Mouse (Mus musculus) left cerebral cortex, postnatal 36 days (tissue): ENCODE measurements around the gene Tox4. TPM values are rescaled to one million over a fixed set of nuclear protein-coding genes. Genes with fewer than 3 reads are reported as not detected.
"Not testable (repeated sequence)": the region's sequence is repeated elsewhere in the genome, so short reads cannot be mapped to it uniquely, and the experiment has no call there.

Source experiments
- DNase-seq, 2 experiments: peaks; one replicate each; pipeline ENCODE4 v3.0.0; 2021 to 2022; ENCODE audit warnings: low spot score in 2 of 2, mixed read lengths in 1 of 2
- intact Hi-C: fragments of 180-260 bp; cut with DNase I; formaldehyde crosslinking; loops from one replicate; pipeline ENCODE4 v1.15.1; 2025
- total RNA-seq, 2 experiments: library from RNA; stranded (reverse); gene quantifications; 2 replicates each; pipeline ENCODE4 v1.2.3; 2021

Gene Tox4
- 10 to 100 TPM; 58.6 to 68.3 TPM for total RNA-seq

DNA sequence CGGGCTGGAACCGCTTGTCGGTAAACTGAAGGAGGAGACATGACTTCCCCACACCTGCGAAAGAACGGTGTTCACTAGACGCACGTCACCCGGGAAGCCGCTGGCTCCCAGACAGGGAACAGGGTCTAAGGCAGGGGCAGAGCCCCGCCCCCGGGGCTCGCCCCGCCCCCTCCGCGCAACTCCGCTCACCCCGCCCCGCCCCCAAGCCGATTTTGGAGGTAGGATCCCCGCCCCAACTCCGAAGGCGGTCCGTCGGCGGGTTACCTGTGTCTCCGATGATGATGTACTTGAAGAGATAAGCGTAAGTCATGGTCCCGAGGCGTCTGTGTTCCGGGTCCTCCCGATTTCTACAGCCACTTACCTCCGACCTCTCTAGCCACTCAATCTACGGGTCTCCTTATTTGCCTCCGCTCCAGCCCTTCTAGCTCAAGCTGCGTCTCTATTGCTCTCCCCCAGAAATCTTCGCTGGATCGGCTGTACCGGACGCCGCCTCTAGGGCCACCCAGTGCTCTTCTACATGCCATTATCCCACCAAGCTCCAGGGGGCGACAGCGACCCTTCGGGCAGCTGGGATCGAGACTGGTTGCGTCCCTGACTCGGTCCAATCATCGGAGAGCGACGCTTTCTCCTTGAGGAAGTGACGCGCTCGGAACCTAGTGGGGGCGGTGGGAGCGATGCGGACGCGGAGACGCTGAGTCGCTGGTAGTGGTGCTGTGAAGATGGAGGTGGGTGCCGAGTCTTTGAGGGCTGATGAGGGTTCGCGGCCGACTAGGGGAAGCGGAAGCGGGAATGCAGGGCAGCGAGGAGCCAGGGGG, at the start of gene Tox4, which contains the start of gene Rab2b:
Gene Tox4, plus strand, starts transcription at position 215 of the 815 bp plus-strand sequence.
Gene Rab2b, minus strand, starts transcription at position 614 of the 815 bp plus-strand sequence.
- peak; percentile 99 to 100 for DNase-seq
- intact Hi-C loops = loop anchor here (1.0 to 2.0 kb wide), 3 partner anchors 22 to 37 kb away; partner anchors contain the start of genes Chd8 and Mettl3

DNA sequence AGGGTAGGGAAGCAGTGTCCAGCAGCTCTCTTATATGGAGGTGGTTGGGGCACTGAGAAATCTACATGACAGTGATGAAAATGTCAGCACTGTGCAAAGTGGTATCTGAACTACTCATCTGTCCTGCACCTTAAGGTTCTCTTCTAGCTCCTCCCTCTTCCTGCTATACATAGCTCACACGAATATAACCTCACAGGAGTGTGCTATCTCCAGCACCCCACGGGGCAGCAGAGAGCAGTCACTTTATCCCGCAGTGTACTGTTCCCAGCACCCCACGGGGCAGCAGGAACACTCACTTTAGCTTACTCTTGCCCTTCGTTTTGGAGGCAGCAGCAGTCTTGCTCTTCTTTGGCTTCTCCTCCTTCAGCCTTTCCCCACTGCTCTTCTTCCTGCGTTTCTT, 46.7 kb upstream of the Tox4 start:
- no peak for DNase-seq
- intact Hi-C loops = no loop called here

DNA sequence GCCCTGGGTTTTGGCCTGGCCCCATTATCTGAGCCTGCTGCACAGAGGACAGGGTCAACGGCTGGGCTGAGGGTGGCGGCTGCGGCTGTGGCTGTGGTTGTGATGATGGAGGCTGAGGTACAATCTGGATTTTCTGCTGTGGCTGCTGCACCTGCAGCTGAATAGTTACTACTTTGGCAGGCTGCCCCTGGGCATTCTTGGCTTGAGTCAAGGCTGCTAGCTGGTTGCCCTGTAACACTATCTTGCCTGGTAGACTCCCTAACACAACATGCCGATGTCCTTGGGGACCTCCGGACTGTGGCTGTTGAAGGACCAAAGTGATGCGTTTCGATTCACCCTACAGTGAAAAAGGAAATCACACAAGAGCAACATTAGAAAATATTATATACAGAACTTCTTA, 43.8 kb upstream of the Tox4 start:
- intact Hi-C loops = no loop called here
- no peak for DNase-seq

DNA sequence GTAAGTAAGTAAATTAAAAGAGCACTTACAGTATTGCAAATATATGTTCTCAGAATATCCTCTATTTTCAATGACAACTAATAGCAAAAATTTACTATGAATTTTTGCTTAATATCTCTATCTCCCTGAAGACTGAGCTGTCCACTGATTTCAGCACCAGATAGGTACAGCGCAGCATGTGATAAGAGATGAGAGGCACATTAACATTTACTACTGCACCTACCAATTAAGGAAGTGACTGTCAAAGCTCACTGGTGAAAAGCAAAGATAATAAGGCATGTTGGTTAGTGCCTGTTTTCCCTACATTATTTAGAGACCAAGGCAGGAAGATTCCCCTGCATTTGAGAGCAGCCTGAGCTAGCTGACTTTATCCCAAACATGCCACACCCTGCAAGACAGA, 42.7 kb upstream of the Tox4 start:
- DNase-seq = no peak

DNA sequence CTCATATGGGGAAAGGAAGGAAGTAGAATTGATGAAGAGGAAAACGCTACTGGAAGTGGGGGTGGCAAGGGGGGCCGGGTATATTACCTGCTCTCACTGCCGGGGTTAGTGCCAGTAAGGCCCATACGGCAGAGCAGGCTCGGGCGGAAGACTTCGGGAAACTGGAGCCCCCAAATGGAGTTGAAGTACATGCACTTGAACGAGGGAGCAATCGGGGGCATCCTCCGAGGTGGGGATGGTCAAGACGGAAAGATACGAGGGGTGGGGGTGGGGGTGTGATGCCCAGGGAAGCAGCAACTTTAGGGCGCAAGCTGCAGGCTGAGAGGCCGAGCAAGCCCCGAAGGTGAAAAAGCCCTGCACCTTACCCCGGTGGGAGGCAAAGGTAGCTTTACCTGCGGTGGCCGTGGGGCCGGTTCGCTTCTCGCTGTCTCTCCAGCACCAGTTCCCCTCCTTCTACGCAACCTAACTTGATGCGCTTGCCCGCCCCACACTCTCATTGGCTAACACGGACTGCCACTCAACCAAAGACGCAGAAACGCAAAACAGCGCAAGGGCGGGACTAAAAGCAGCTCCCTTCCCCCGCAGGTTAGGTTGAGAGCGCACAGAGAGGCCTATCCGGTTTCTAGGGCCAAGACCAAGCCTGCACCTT, 34.8 kb upstream of the Tox4 start:
- intact Hi-C loops = no loop called here
- peak; percentile 97 to 98 for DNase-seq

More for the DNA sequence above, 42.7 kb upstream of the Tox4 start:
- intact Hi-C loops = no loop called here

DNA sequence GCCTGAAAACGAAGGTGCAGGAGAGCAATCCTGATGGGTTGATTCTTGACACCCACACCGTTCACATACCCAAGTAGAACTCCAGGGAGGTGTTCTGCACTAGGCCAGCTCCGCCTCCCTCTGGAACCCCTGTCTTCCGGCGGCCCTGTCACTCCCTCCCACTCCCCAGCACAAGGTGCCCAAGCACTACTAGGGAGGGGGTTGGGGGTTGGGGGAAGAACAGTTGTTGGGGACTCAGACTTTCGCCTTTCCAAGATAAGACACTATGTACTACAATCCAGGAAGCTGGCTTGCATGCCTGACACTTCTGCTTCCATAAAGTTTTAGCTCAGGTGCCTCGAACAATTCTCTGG, 34.3 kb upstream of the Tox4 start:
- intact Hi-C loops = no loop called here
- DNase-seq = no peak

GRCm38 (mm10) chr14:52246129-52246528, 32.8 kb upstream of the Tox4 start:
- intact Hi-C loops = no loop called here
- DNase-seq = no peak

DNA sequence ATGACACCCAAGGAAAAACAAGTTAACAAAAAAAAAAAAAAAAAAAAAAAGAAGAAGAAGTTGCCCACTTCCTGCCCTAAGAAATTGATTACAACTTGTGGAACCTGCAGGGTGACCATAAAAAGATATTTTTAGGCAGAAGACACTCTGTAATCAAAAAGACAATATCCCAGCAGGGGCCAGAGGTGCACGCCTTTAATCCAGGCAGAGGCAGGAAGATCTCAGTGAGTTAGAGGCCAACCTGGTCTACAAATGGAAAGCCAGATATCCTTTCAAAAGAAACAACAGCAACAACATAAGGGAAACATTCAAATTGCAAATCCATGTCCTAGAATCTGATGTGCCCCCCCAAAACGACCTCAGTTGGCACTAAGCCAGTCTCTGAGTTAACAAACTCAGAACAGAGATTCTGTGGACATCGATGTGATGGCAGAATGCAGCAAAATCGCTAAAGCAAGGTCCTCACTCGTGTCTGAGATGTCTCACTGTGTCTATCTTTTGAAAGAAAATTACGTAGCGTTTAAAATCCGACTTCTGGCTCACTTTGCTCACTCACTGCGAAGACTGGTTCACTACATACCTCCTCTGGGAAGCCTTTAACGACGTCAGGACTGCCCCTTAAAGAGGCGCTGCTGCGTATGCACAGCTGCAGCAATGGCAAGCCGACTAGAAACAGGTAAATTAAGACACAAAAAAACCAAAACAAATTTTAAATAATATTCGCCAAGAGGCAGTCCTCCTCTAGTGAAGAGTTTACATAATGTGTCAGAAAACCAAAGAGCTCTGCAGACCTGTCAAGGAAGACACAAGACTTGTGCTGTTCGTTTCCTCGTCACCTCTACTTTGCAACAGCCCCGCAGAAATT, 22.4 kb upstream of the Tox4 start:
- intact Hi-C loops = loop anchor here (1.0 to 10.0 kb wide), 2 partner anchors 23 to 1162 kb away; partner anchors contain the start of genes Ang, Rab2b, Rnase4 and Tox4
- DNase-seq = peak; percentile 17 to 25

DNA sequence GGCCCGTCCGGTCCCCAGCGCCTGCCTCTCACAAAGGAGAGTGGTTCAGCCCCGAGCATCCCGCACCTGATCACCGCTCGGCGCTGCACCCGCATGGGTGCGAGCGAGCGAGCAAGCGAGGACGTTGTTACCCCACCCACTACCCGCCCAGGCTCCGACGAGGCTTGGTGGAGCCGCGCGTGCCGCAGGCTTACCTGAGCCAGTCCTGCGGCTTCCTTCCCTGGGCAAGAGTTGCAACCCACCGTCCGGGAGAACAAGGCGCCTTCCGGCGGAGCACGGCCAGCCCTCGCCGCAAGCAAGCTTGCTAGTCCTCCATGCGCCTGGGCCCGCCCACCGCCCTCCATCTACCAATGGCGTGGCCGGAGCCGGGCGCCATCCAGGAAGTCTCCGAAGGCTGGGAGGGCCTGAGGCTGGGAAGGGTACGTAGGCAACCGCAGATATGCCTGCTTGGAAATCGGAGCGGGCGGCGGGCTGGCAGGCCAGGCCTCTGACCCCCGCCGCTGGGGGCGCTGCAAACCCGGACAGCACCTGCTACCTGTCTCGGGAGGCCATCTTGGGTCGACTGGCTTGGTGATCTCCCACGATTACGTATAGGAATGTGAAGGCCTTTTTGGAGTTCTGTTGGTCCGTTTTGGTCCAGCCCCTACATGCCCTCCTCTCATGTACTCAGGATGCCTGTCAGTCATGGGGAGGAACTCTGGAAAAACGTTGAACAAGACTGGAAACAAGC, 21.3 kb upstream of the Tox4 start, which contains the start of gene Chd8:
Gene Chd8, minus strand, starts transcription at position 297 of the 730 bp plus-strand sequence.
- peak; percentile 97 to 99 for DNase-seq
- intact Hi-C loops = loop anchor here (1.0 to 10.0 kb wide), 2 partner anchors 22 to 1163 kb away; partner anchors contain the start of genes Ang, Rab2b, Rnase4 and Tox4

DNA sequence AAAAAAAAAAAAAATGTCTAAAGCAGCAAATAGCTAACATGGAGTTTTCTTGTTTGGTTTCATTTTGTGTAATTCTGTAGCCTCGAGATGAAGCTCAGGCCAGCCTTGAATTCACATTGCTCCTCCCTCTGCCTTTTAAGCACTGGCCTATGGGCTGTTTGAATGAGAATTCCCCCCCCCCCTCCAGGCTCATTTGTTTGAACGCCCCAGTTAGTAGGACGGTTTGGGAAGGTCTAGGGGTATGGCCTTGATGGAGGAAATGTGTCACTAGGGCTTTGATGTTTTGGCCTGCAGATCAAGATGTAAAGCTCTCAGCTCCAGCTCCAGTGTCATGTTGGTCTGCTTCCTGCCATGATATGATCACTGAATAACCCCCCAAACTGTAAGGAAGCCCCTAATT, 6.2 kb upstream of the Tox4 start:
- intact Hi-C loops = no loop called here
- no peak for DNase-seq

DNA sequence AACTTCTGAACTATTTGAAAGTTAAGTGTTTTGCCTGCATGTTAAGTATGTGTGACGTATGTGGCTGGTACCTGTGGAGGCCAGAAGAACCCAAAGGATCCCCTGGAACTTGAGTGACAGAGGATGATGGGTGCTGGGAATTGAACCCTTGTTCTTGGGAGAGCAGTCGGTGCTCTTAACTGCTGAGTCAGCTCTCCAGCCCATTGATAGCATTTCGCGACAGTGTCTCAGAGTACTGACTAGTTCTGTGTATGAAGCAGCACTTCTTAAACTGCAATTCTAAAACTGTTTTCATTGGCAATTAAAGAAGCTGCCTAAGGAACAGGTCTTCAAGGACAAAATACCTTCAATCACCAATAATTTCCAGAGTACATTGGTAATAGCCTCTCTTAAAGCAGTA, 1.7 kb upstream of the Tox4 start:
- intact Hi-C loops = no loop called here
- DNase-seq = no peak

DNA sequence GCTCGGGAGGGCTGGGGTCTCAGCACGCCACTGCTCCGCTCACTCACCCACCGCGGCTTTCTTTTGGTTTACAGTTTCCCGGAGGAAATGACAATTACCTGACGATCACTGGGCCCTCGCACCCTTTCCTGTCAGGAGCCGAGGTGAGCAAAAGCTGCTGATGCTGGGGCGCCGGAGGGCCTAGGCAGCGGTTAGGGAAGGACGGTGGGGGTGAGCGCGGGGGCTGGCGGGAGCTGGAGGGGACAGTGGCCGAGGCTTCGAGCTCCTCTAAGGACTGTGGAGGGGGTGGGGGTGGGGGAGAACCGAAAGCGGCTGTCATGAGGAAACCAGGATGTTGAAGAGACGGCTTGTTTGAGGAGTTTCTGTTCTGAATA, 788 bp downstream of the Tox4 start:
- intact Hi-C loops = loop anchor here (1.0 to 2.0 kb wide), 3 partner anchors 22 to 37 kb away; partner anchors contain the start of genes Chd8 and Mettl3

DNA sequence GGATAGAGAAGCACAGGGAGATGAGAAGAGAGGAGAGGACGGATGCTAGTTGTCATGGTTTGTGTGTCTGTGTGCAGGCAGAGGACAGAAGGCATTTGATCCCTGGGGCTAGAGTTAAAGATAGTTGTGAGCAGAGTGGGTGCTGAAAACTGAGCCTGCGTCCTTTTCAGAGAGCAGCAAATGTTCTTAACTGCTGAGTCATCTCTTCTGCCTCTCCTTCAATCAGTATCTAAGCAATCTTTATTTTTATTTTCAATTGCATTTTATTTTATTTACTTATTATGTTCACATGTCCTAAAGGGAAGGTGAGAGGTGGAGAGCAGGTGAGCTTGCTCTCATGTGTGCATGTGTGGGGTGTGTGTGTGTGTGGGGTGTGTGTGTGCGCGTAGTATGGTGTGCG, 4.7 kb downstream of the Tox4 start:
- intact Hi-C loops = no loop called here
- no peak for DNase-seq

More for the DNA sequence above, 788 bp downstream of the Tox4 start:
- no peak for DNase-seq

- DNase-seq = no peak
- intact Hi-C loops = no loop called here
Observed at GRCm38 (mm10) chr14:52284191-52284590, 5.2 kb downstream of the Tox4 start.

DNA sequence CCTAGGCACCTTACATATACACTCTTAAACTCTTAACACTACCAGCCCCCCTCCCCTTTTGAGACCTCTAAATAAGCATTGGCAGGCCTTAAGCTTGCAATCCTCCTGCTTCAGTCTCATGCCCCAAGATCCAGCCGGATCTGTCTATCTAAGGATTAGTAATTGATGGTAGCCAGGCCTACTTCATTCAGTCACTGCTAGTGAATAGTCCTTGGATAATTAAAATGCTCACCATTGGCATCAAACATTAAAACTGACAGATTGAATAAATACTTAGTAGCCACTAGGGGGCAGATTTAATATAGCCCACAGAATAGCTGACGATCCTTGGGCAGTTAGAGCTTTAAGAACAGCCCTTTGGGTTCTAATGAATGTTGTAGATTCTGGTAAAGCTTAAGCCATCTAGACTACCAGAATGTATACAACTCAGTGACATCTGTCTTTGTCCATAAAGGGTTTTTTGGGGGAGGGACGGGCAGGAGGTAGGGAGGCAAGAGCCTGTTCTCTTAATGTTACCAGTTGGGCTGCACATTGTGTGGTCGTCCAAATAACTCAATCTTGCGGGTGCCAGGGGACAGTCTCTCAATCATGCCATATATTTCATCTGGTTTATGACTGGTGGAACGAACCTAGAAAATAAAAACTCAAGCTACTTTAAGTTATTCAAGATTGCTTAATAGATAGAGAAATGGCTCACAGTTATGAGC, 16.8 kb downstream of the Tox4 start:
- DNase-seq = no peak
- intact Hi-C loops = loop anchor here (2.0 kb wide), 1 partner anchor 43 kb away; no protein-coding TSS in a partner anchor

- intact Hi-C loops, DNase-seq: not testable (repeated sequence)
Observed at GRCm38 (mm10) chr14:52303517-52303916, 24.6 kb downstream of the Tox4 start.

DNA sequence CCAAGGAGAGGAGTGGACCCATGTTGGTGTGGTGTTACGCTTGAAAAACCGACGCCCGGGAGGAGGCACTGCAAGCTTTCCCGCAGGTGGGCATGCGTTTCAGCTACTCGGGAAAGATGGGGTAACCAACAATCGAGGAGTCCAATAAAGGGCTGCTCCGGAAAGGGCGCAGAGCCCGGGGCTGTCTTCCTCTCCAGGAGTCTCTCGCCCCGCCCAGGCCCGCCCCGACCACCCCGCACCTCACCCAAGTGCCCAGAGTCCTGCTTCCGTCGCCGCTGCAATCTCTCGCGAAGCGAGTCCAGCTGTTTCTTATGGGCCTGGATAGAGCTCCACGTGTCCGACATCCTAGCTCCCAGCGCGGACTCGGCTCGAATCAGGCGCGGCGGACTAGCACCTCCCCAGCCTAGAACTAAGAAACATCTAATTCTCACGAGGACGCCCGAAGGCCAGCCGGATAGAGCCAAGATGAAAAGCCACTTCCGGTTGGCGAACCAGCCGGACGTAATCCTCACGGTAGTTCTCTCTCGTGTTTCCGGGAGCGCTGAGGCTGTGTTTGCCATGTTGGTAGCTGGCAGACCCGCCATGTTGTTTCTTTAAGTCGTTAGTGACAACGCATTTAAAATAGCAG, 25.8 kb downstream of the Tox4 start, which contains the start of gene Mettl3:
Gene Mettl3, minus strand, starts transcription at position 485 of the 628 bp plus-strand sequence.
- intact Hi-C loops = loop anchor here (2.0 kb wide), 2 partner anchors 26 to 34 kb away; partner anchors contain the start of genes Rab2b and Tox4
- DNase-seq = peak; percentile 90 to 93

DNA sequence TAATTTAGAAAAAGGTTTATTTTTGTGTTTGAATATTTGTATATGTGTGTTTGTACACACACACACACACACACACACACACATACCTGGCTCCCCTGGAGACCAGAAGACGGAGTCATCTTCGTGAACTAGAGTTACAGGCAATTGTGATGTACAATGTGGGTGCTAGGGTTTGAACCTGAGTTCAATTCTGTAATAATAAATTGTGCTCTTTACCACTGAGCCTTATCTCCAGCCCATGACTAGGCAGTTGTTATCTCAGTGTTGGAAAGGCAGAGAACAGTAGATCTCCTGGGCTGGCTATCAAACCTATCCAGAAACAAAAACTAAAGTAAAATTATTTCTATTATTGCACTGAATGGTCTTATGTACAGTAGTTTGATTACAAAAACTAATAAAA, 27.2 kb downstream of the Tox4 start:
- DNase-seq = no peak
- intact Hi-C loops = no loop called here
